Mouse (Mus musculus): ENCODE results near the gene Cnnm1. TPM values are rescaled to one million over a fixed set of nuclear protein-coding genes. Genes with fewer than 3 reads are reported as not detected.

The Cnnm1 gene
- polyA plus RNA-seq (2015; fragmentation: Nextera tagmentation; extraction: Ambion mirVana): 3.4 and 3.9 TPM in 2 replicates

GRCm38 (mm10) chr19:43440112-43440737, at the start of gene Cnnm1:
TSS of gene Cnnm1 (plus strand) at chr19:43440436.
- peak within 1 kb of the TSS; percentile 90 for H3K27ac ChIP-seq (replicated peaks)
- 0 out of 2 replicates have a peak, but pooled peaks cover 2% of the 10 kb centered on the region for H3K27me3 ChIP-seq
- no peaks in the 10 kb centered on the region for H3K9me3 ChIP-seq
- H3K9ac ChIP-seq: peak within 1 kb of the TSS; percentile 84
- ATAC-seq (ENCODE audit: low FRiP score, low read depth): peak; percentile 88
- under 1% methylated on average over 35 of the region's 51 CpGs for WGBS
- H3K36me3 ChIP-seq: 0 out of 2 replicates have a peak, but pooled peaks cover 4% of the 10 kb centered on the region
- peak within 1 kb of the TSS; percentile 84 for H3K4me3 ChIP-seq
- peak within 1 kb of the TSS; percentile 91 for H3K4me2 ChIP-seq
- peaks cover 21% of the 10 kb centered on the region for H3K4me1 ChIP-seq (replicated peaks)

GRCm38 (mm10) chr19:43396327-43396726, 43.9 kb upstream of the Cnnm1 start:
- H3K4me2 ChIP-seq: no peak overlapping the region
- no peak overlapping the region for H3K4me3 ChIP-seq
- no peaks in the 10 kb centered on the region for H3K4me1 ChIP-seq (replicated peaks)
- ATAC-seq (ENCODE audit: low FRiP score, low read depth): no peak
- no peaks in the 10 kb centered on the region for H3K36me3 ChIP-seq
- no peak overlapping the region for H3K9ac ChIP-seq
- 2% methylated on average over 4 of the region's 4 CpGs for WGBS
- H3K27me3 ChIP-seq: peaks cover 8% of the 10 kb centered on the region; the same call in 1 of the 2 replicates
- H3K27ac ChIP-seq (replicated peaks): no peak overlapping the region
- no peaks in the 10 kb centered on the region for H3K9me3 ChIP-seq

- Histone ChIP-seq H3K9ac (no peak overlapping the region), H3K4me1 (replicated peaks) (no peaks in the 10 kb centered on the region), H3K36me3 (no peaks in the 10 kb centered on the region), H3K4me3 (no peak overlapping the region), H3K4me2 (no peak overlapping the region), H3K9me3 (no peaks in the 10 kb centered on the region), H3K27ac (replicated peaks) (no peak overlapping the region), H3K27me3 (no peaks in the 10 kb centered on the region)
- WGBS: 20% methylated on average over 1 of the region's 1 CpGs
- ATAC-seq (ENCODE audit: low FRiP score, low read depth): no peak
Measured at GRCm38 (mm10) chr19:43407181-43407580, 33.1 kb upstream of the Cnnm1 start.

GRCm38 (mm10) chr19:43415565-43415964, 24.7 kb upstream of the Cnnm1 start:
- Histone ChIP-seq H3K36me3 (no peaks in the 10 kb centered on the region), H3K4me3 (no peak overlapping the region), H3K9me3 (no peaks in the 10 kb centered on the region), H3K9ac (no peak overlapping the region), H3K4me2 (no peak overlapping the region), H3K27ac (replicated peaks) (no peak overlapping the region), H3K4me1 (replicated peaks) (no peaks in the 10 kb centered on the region), H3K27me3 (no peaks in the 10 kb centered on the region)
- WGBS: 68% methylated on average over 2 of the region's 2 CpGs
- no peak for ATAC-seq (ENCODE audit: low FRiP score, low read depth)

- no peak for ATAC-seq (ENCODE audit: low FRiP score, low read depth)
- Histone ChIP-seq H3K4me2 (no peak overlapping the region), H3K27me3 (no peaks in the 10 kb centered on the region), H3K9ac (no peak overlapping the region), H3K4me1 (replicated peaks) (no peaks in the 10 kb centered on the region), H3K27ac (replicated peaks) (no peak overlapping the region), H3K9me3 (no peaks in the 10 kb centered on the region), H3K36me3 (no peaks in the 10 kb centered on the region), H3K4me3 (no peak overlapping the region)
- 93% methylated on average over 3 of the region's 3 CpGs for WGBS
Measured at GRCm38 (mm10) chr19:43420506-43420905, 19.7 kb upstream of the Cnnm1 start.

GRCm38 (mm10) chr19:43424082-43424481, 16.2 kb upstream of the Cnnm1 start:
- Histone ChIP-seq H3K9me3 (no peaks in the 10 kb centered on the region), H3K4me3 (no peak overlapping the region), H3K4me1 (replicated peaks) (no peaks in the 10 kb centered on the region), H3K27ac (replicated peaks) (no peak overlapping the region), H3K27me3 (no peaks in the 10 kb centered on the region), H3K9ac (no peak overlapping the region), H3K4me2 (no peak overlapping the region), H3K36me3 (no peaks in the 10 kb centered on the region)
- no peak for ATAC-seq (ENCODE audit: low FRiP score, low read depth)
- 71% methylated on average over 2 of the region's 2 CpGs for WGBS

- 91% methylated on average over 24 of the region's 24 CpGs for WGBS
- Histone ChIP-seq H3K4me1 (replicated peaks) (no peaks in the 10 kb centered on the region), H3K9ac (no peak overlapping the region), H3K27me3 (no peaks in the 10 kb centered on the region), H3K4me2 (no peak overlapping the region), H3K36me3 (no peaks in the 10 kb centered on the region), H3K27ac (replicated peaks) (no peak overlapping the region), H3K9me3 (no peaks in the 10 kb centered on the region), H3K4me3 (no peak overlapping the region)
- ATAC-seq (ENCODE audit: low FRiP score, low read depth): no peak
Measured at GRCm38 (mm10) chr19:43427446-43428224, 12.6 kb upstream of the Cnnm1 start.

- 85% methylated on average over 7 of the region's 7 CpGs for WGBS
- no peaks in the 10 kb centered on the region for H3K9me3 ChIP-seq
- no peak overlapping the region for H3K27ac ChIP-seq (replicated peaks)
- 0 out of 2 replicates have a peak, but pooled peaks cover 2% of the 10 kb centered on the region for H3K27me3 ChIP-seq
- no peak overlapping the region for H3K9ac ChIP-seq
- H3K4me2 ChIP-seq: no peak overlapping the region
- H3K36me3 ChIP-seq: 0 out of 2 replicates have a peak, but pooled peaks cover 4% of the 10 kb centered on the region
- H3K4me3 ChIP-seq: no peak overlapping the region
- no peak for ATAC-seq (ENCODE audit: low FRiP score, low read depth)
- peaks cover 21% of the 10 kb centered on the region for H3K4me1 ChIP-seq (replicated peaks)
Measured at GRCm38 (mm10) chr19:43439246-43439645, 990 bp upstream of the Cnnm1 start.

- WGBS: 0% methylated on average over 90 of the region's 118 CpGs
- peak overlapping the region; percentile 84 for H3K4me3 ChIP-seq
- H3K27ac ChIP-seq (replicated peaks): peak overlapping the region; percentile 90
- ATAC-seq (ENCODE audit: low FRiP score, low read depth): peak; percentile 72
- H3K4me2 ChIP-seq: peak overlapping the region; percentile 91
- H3K4me1 ChIP-seq (replicated peaks): peaks cover 21% of the 10 kb centered on the region
- H3K36me3 ChIP-seq: 0 out of 2 replicates have a peak, but pooled peaks cover 4% of the 10 kb centered on the region
- 0 out of 2 replicates have a peak, but pooled peaks cover 2% of the 10 kb centered on the region for H3K27me3 ChIP-seq
- no peaks in the 10 kb centered on the region for H3K9me3 ChIP-seq
- peak overlapping the region; percentile 84 for H3K9ac ChIP-seq
Measured at GRCm38 (mm10) chr19:43440768-43441660, 778 bp downstream of the Cnnm1 start.

- Histone ChIP-seq H3K36me3 (0 out of 2 replicates have a peak, but pooled peaks cover 4% of the 10 kb centered on the region), H3K9ac (peak overlapping the region; percentile 84), H3K9me3 (no peaks in the 10 kb centered on the region), H3K4me3 (peak overlapping the region; percentile 84), H3K4me1 (replicated peaks) (peaks cover 21% of the 10 kb centered on the region), H3K27ac (replicated peaks) (peak overlapping the region; percentile 90), H3K27me3 (0 out of 2 replicates have a peak, but pooled peaks cover 2% of the 10 kb centered on the region), H3K4me2 (peak overlapping the region; percentile 91)
- ATAC-seq (ENCODE audit: low FRiP score, low read depth): peak; percentile 36; the same call in 1 of the 2 replicates
- WGBS: 9% methylated on average over 17 of the region's 17 CpGs
Measured at GRCm38 (mm10) chr19:43441661-43441990, 1.4 kb downstream of the Cnnm1 start.

GRCm38 (mm10) chr19:43442269-43442668, 2.0 kb downstream of the Cnnm1 start:
- Histone ChIP-seq H3K4me1 (replicated peaks) (peaks cover 21% of the 10 kb centered on the region), H3K9me3 (no peaks in the 10 kb centered on the region), H3K27me3 (0 out of 2 replicates have a peak, but pooled peaks cover 2% of the 10 kb centered on the region), H3K9ac (peak overlapping the region; percentile 13; the same call in 1 of the 2 replicates), H3K4me3 (peak overlapping the region; percentile 84), H3K36me3 (0 out of 2 replicates have a peak, but pooled peaks cover 4% of the 10 kb centered on the region), H3K4me2 (peak overlapping the region; percentile 91), H3K27ac (replicated peaks) (no peak overlapping the region)
- ATAC-seq (ENCODE audit: low FRiP score, low read depth): no peak
- 53% methylated on average over 6 of the region's 6 CpGs for WGBS
